Mouse (Mus musculus): Measurements from ENCODE around the gene Sdk1. TPM values are rescaled to one million over a fixed set of nuclear protein-coding genes. Genes with fewer than 3 reads are reported as not detected.
"Not testable (repeated sequence)": the region's sequence is repeated elsewhere in the genome, so short reads cannot be mapped to it uniquely, and the experiment has no call there.

Gene Sdk1
- total and polyA plus RNA-seq, 2 experiments from 2014 or later: 0.59 to 8.4 TPM

DNA sequence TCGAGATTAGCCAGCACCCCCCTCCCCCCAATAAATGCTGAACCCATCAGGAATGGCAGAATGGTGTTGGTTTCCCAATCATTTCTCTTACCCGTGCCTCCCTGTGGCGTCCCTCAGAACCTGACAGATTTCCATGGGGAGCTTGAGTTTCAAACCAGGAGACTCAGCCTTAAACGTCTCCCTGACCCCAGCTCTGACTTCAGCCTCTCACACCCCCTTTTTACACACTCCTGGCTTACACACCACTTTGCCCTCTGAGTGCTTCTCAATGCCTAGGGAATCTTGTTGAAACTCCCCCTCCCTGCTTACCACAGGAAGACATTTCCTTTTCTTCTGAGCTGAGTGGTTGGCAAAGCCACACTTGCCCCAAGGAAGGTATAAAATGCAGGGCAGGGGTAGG, 392.0 kb downstream of the Sdk1 start:
- 63% methylated on average over 4 of the region's 4 CpGs for WGBS
- DNase-seq (ENCODE audit: low spot score): no peak
- no peaks in the 10 kb centered on the region for H3K4me1 ChIP-seq (ENCODE audit: control insufficient read depth, insufficient read depth)

GRCm38 (mm10) chr5:141636406-141636805, 395.1 kb downstream of the Sdk1 start:
- Histone ChIP-seq H3K27me3 (ENCODE audit: control insufficient read depth, insufficient read depth, low read length) (no peaks in the 10 kb centered on the region), H3K36me3 (replicated peaks; ENCODE audit: control insufficient read depth, insufficient read depth, low read length) (no peaks in the 10 kb centered on the region), H3K9ac (replicated peaks; ENCODE audit: low read depth, low read length) (no peak overlapping the region), H3K4me1 (ENCODE audit: control insufficient read depth, insufficient read depth) (no peaks in the 10 kb centered on the region), H3K9me3 (replicated peaks; ENCODE audit: control insufficient read depth, low read length) (no peaks in the 10 kb centered on the region), H3K4me2 (ENCODE audit: low read depth, low read length) (no peak overlapping the region), H3K27ac (ENCODE audit: low read depth) (no peak overlapping the region), H3K4me3 (ENCODE audit: low read depth, low read length) (no peak overlapping the region)
- DNase-seq (ENCODE audit: low spot score) (no peak), ATAC-seq (ENCODE audit: insufficient read depth, low read depth) (no peak)
- WGBS: 91% methylated on average over 11 of the region's 11 CpGs
- TF ChIP-seq CTCF (IDR thresholded peaks at IDR 0.05; ENCODE audit: low read depth) (no peak), EP300 (IDR thresholded peaks at IDR 0.05; ENCODE audit: low read depth) (no peak)

More for the DNA sequence above, 392.0 kb downstream of the Sdk1 start:
- ATAC-seq (ENCODE audit: insufficient read depth, low read depth): no peak
- H3K9ac ChIP-seq (replicated peaks; ENCODE audit: low read depth, low read length): no peak overlapping the region
- H3K27ac ChIP-seq (ENCODE audit: low read depth): no peak overlapping the region
- H3K27me3 ChIP-seq (ENCODE audit: control insufficient read depth, insufficient read depth, low read length): no peaks in the 10 kb centered on the region
- H3K9me3 ChIP-seq (replicated peaks; ENCODE audit: control insufficient read depth, low read length): no peaks in the 10 kb centered on the region
- TF ChIP-seq CTCF (IDR thresholded peaks at IDR 0.05; ENCODE audit: low read depth) (no peak), EP300 (IDR thresholded peaks at IDR 0.05; ENCODE audit: low read depth) (no peak)
- H3K36me3 ChIP-seq (replicated peaks; ENCODE audit: control insufficient read depth, insufficient read depth, low read length): no peaks in the 10 kb centered on the region
- no peak overlapping the region for H3K4me3 ChIP-seq (ENCODE audit: low read depth, low read length)
- no peak overlapping the region for H3K4me2 ChIP-seq (ENCODE audit: low read depth, low read length)

- not testable (repeated sequence) for ATAC-seq (ENCODE audit: insufficient read depth, low read depth); H3K9ac ChIP-seq (replicated peaks; ENCODE audit: low read depth, low read length); H3K4me1 ChIP-seq (ENCODE audit: control insufficient read depth, insufficient read depth); H3K36me3 ChIP-seq (replicated peaks; ENCODE audit: control insufficient read depth, insufficient read depth, low read length); H3K27ac ChIP-seq (ENCODE audit: low read depth); H3K4me3 ChIP-seq (ENCODE audit: low read depth, low read length); H3K27me3 ChIP-seq (ENCODE audit: control insufficient read depth, insufficient read depth, low read length); DNase-seq (ENCODE audit: low spot score); H3K4me2 ChIP-seq (ENCODE audit: low read depth, low read length); H3K9me3 ChIP-seq (replicated peaks; ENCODE audit: control insufficient read depth, low read length)
- WGBS: 75% methylated on average over 3 of the region's 3 CpGs
These were observed 395.8 kb downstream of the Sdk1 start for GRCm38 (mm10) chr5:141637054-141637453.

GRCm38 (mm10) chr5:141645671-141646070, 404.4 kb downstream of the Sdk1 start:
- WGBS: 83% methylated on average over 5 of the region's 5 CpGs
- TF ChIP-seq EP300 (IDR thresholded peaks at IDR 0.05; ENCODE audit: low read depth) (no peak), CTCF (IDR thresholded peaks at IDR 0.05; ENCODE audit: low read depth) (no peak)
- Histone ChIP-seq H3K27ac (ENCODE audit: low read depth) (no peak overlapping the region), H3K9ac (replicated peaks; ENCODE audit: low read depth, low read length) (no peak overlapping the region), H3K36me3 (replicated peaks; ENCODE audit: control insufficient read depth, insufficient read depth, low read length) (no peaks in the 10 kb centered on the region), H3K9me3 (replicated peaks; ENCODE audit: control insufficient read depth, low read length) (no peaks in the 10 kb centered on the region), H3K27me3 (ENCODE audit: control insufficient read depth, insufficient read depth, low read length) (no peaks in the 10 kb centered on the region), H3K4me3 (ENCODE audit: low read depth, low read length) (no peak overlapping the region), H3K4me1 (ENCODE audit: control insufficient read depth, insufficient read depth) (no peaks in the 10 kb centered on the region), H3K4me2 (ENCODE audit: low read depth, low read length) (no peak overlapping the region)
- DNase-seq (ENCODE audit: low spot score) (no peak), ATAC-seq (ENCODE audit: insufficient read depth, low read depth) (no peak)

- no peak overlapping the region for H3K27ac ChIP-seq (ENCODE audit: low read depth)
- no peak overlapping the region for H3K4me3 ChIP-seq (ENCODE audit: low read depth, low read length)
- no peaks in the 10 kb centered on the region for H3K27me3 ChIP-seq (ENCODE audit: control insufficient read depth, insufficient read depth, low read length)
- no peaks in the 10 kb centered on the region for H3K36me3 ChIP-seq (replicated peaks; ENCODE audit: control insufficient read depth, insufficient read depth, low read length)
- no peak overlapping the region for H3K9ac ChIP-seq (replicated peaks; ENCODE audit: low read depth, low read length)
- TF ChIP-seq CTCF (IDR thresholded peaks at IDR 0.05; ENCODE audit: low read depth): no peak
- TF ChIP-seq EP300 (IDR thresholded peaks at IDR 0.05; ENCODE audit: low read depth): no peak
- ATAC-seq (ENCODE audit: insufficient read depth, low read depth) (no peak), DNase-seq (ENCODE audit: low spot score) (no peak)
- 69% methylated on average over 2 of the region's 2 CpGs for WGBS
- H3K4me1 ChIP-seq (ENCODE audit: control insufficient read depth, insufficient read depth): no peaks in the 10 kb centered on the region
- no peaks in the 10 kb centered on the region for H3K9me3 ChIP-seq (replicated peaks; ENCODE audit: control insufficient read depth, low read length)
- no peak overlapping the region for H3K4me2 ChIP-seq (ENCODE audit: low read depth, low read length)
These were observed 405.3 kb downstream of the Sdk1 start for GRCm38 (mm10) chr5:141646621-141647020.

DNA sequence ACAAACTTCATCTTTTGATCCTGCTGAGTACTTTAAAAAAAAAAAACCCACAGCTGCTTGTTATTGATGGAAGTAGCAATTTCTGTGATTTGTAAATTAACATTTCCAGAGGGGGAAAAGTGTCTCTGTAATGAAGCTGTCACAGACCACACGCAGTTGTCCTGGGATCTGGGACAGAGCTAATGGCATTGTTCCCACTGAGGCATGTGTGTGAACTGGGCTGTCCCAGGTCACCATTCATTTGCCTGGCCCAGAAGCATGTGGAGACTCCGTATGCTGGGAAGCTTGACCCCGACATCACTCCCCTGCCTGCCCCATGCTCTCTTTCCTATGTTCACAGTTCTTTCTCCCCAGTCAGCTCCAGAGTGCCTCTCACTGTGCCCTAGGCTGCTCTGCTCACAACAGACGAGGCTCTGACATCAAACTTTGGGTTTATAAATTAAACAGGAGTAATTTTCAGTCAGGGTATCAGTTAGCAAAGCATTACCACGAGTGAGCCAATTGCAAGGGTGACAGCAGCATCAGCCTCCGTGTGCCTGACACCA, 408.6 kb downstream of the Sdk1 start:
- Histone ChIP-seq H3K9me3 (replicated peaks; ENCODE audit: control insufficient read depth, low read length) (no peaks in the 10 kb centered on the region), H3K27me3 (ENCODE audit: control insufficient read depth, insufficient read depth, low read length) (no peaks in the 10 kb centered on the region), H3K9ac (replicated peaks; ENCODE audit: low read depth, low read length) (no peak overlapping the region), H3K27ac (ENCODE audit: low read depth) (no peak overlapping the region), H3K4me2 (ENCODE audit: low read depth, low read length) (no peak overlapping the region), H3K4me1 (ENCODE audit: control insufficient read depth, insufficient read depth) (no peaks in the 10 kb centered on the region), H3K36me3 (replicated peaks; ENCODE audit: control insufficient read depth, insufficient read depth, low read length) (no peaks in the 10 kb centered on the region), H3K4me3 (ENCODE audit: low read depth, low read length) (no peak overlapping the region)
- WGBS: 68% methylated on average over 6 of the region's 6 CpGs
- DNase-seq (ENCODE audit: low spot score) (no peak), ATAC-seq (ENCODE audit: insufficient read depth, low read depth) (no peak)
- TF ChIP-seq EP300 (IDR thresholded peaks at IDR 0.05; ENCODE audit: low read depth) (no peak), CTCF (IDR thresholded peaks at IDR 0.05; ENCODE audit: low read depth) (no peak)

All from heart, postnatal 0 days (tissue).